ENCODE assay signal across 15 mouse cellular contexts in genomic region chr10:86479718-86480121, GRCm38 (mm10). TPM values are rescaled to one million over a fixed set of nuclear protein-coding genes. Genes with fewer than 3 reads are reported as not detected.
DNase-seq lines count a peak whose midpoint lies in the region; TF ChIP-seq lines count a peak whose summit lies in the region.
"Had no signal": no experiment of that assay in that cellular context is flagged by ENCODE, and none has a peak within 500 bp of the region (broad histone marks: within the 10 kb centered on the region; RNA-seq: fewer than 3 reads in every experiment).

No protein-coding gene starts in this region.

- TF ChIP-seq POLR2A in kidney, adult 2 months (IDR thresholded peaks at IDR 0.05; ENCODE audit: low read depth, low read length) = no peak

- H3K4me3 ChIP-seq in kidney, adult 2 months (ENCODE audit: insufficient read depth, low read depth, low read length) = no peak overlapping the region
- H3K4me3 ChIP-seq: forebrain, embryonic 13.5 days; liver, embryonic 12.5 days had no signal

- no peak overlapping the region for H3K27ac ChIP-seq in kidney, adult 2 months (ENCODE audit: insufficient read depth, low read depth, low read length)
- H3K27ac ChIP-seq: forebrain, embryonic 13.5 days; liver, embryonic 12.5 days had no signal

- WGBS in kidney, adult 2 months = 27% methylated on average over 4 of the region's 4 CpGs

- no peaks in the 10 kb centered on the region for H3K4me1 ChIP-seq in kidney, adult 2 months (ENCODE audit: control insufficient read depth, insufficient read depth, low read length)
- H3K4me1 ChIP-seq: liver, embryonic 12.5 days had no signal

- no peak for TF ChIP-seq CTCF in kidney, adult 2 months (conservative IDR thresholded peaks at IDR 0.05; ENCODE audit: insufficient read depth, insufficient read length, low read depth, low read length)

- H3K27me3 ChIP-seq in kidney, adult 2 months (replicated peaks; ENCODE audit: control insufficient read depth, insufficient read depth, low read length) = no peaks in the 10 kb centered on the region
- H3K27me3 ChIP-seq: forebrain, embryonic 13.5 days; Patski had no signal

- H3K36me3 ChIP-seq in kidney, adult 2 months (ENCODE audit: control insufficient read depth, insufficient read depth, low read length) = no peaks in the 10 kb centered on the region
- H3K36me3 ChIP-seq: liver, embryonic 12.5 days had no signal

- peak; percentile 9 for DNase-seq in kidney, adult 2 months
- DNase-seq in kidney, postnatal 4 days = no peak
- peak; percentile 8 for DNase-seq in retina, postnatal 1 day
- no peak for DNase-seq in retina, embryonic 14.5 days (ENCODE audit: low spot score)
- DNase-seq in cerebellum, postnatal 36 days = peak; percentile 92 to 93
- DNase-seq in mesoderm, embryonic 11.5 days (ENCODE audit: low read depth, low spot score) = peak; percentile 39
- no peak for DNase-seq in yolk sac, embryonic 10.5 days (ENCODE audit: low spot score)
- DNase-seq in gastrocnemius, postnatal 25 days = no peak
- DNase-seq: adrenal gland, adult 2 months; gastrocnemius, postnatal 10 days; midbrain, embryonic 14.5 days had no signal

RNA-seq across cellular contexts. Expression of gene Syn3, which starts 19.0 kb away (rescaled TPM):
- 3.3 and 4.5 TPM in 2 replicates for polyA plus RNA-seq in kidney, adult 2 months (2012; rRNA removed)
- total RNA-seq in gastrocnemius, postnatal 25 days (2021) = under 1 TPM; 0.23 to 0.43 TPM
- total RNA-seq: neutrophil, adult 5-6 weeks had no signal

Comparison
In these comparisons a context has a peak if more than half of its experiments do, and no peak if none do; other contexts are left out.
1. DNase-seq: peak in kidney, adult 2 months (single experiment), retina, postnatal 1 day (single experiment), cerebellum, postnatal 36 days (2 of 2) and mesoderm, embryonic 11.5 days (single experiment); none in kidney, postnatal 4 days (0 of 2), retina, embryonic 14.5 days (single experiment), yolk sac, embryonic 10.5 days (single experiment) and gastrocnemius, postnatal 25 days (single experiment).